Mouse (Mus musculus): ENCODE results near the gene Clk2.

DNA sequence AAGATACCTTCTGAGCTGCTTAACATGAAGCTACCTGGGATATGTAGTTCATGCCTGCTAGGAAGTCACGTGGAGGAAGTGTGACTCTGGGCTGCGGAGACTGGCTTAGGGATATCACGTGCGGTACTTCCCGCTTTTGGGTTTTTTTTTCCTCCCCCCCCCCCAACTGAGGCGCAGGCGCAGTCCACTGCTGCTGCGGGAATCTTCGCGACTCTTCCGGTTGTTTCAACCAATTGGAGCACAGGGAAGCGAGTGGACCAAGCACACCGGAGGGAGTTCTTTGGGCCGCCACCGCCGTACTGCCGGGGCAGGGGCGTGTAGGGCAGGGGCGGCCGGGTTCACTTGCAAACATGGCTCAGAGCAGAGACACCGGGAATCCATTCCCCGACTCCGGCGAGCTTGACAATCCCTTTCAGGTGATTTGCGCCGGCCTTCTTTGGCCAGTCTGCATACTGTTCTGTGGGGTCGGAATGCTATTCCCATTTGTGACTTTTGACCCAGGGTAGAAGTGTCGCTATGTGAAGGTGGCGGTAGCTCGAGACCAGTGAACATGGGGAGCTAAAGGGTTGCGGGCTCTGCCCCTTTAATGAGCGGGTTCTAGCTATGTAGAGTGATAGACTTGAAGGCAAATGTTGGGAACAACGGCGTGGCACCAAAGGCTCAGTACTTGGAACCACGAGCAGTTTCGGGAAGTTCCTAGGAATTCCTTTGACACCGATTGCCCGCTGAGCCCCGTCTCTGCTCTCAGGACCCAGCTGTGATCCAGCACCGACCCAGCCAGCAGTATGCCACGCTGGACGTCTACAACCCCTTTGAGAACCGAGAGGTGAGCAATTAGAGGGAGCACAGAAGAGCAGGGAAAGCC, 12.9 kb downstream of the Clk2 start, which contains the start of gene Scamp3:
- TF ChIP-seq MAX (IDR thresholded peaks at IDR 0.05; ENCODE audit: low read depth) = peak; percentile 64
- no peak for TF ChIP-seq E2F4 (IDR thresholded peaks at IDR 0.05; ENCODE audit: insufficient read depth)
- peak; percentile 98 for TF ChIP-seq POLR2AphosphoS2 (IDR thresholded peaks at IDR 0.05; ENCODE audit: insufficient read length, low read depth)
- no peak for TF ChIP-seq TCF12 (IDR thresholded peaks at IDR 0.05; ENCODE audit: insufficient read depth, poor library complexity, severe bottlenecking)
- no peak for TF ChIP-seq CEBPB (IDR thresholded peaks at IDR 0.05; ENCODE audit: insufficient read depth, poor library complexity, severe bottlenecking)
- TF ChIP-seq USF1 (IDR thresholded peaks at IDR 0.05; ENCODE audit: low read depth) = peak; percentile 99
- peak; percentile 83 for TF ChIP-seq POLR2A (IDR thresholded peaks at IDR 0.05; ENCODE audit: insufficient read length, low read depth)

All from myocyte (in vitro differentiated cells).